Mouse (Mus musculus) embryonic facial prominence, embryonic 15.5 days (tissue): Measurements from ENCODE around the gene Lfng. TPM values are rescaled to one million over a fixed set of nuclear protein-coding genes. Genes with fewer than 3 reads are reported as not detected.

Source experiments
- ATAC-seq: fragments of 200-750 bp; cut with Nextera tagmentation; 2 replicates; pipeline ENCODE4 v1.8.0; 2017; ENCODE audit warnings: low read depth, moderate TSS enrichment; ENCODE audit not compliant: insufficient number of reproducible peaks, low FRiP score, low TSS enrichment
- H3K27ac ChIP-seq: fragments of 300-500 bp; sonication (generic); replicated peaks from 2 replicates; pipeline ENCODE4 v1.5.1; 2015; ENCODE audit warnings: mild to moderate bottlenecking, inconsistent platforms
- H3K27me3 ChIP-seq: fragments of 300-500 bp; sonication (generic); 2 replicates; pipeline ENCODE4 v1.6.1; 2015; ENCODE audit warnings: inconsistent platforms
- H3K36me3 ChIP-seq: fragments of 300-500 bp; sonication (generic); 2 replicates; pipeline ENCODE4 v1.6.1; 2015; ENCODE audit warnings: mild to moderate bottlenecking, inconsistent platforms
- H3K4me1 ChIP-seq: fragments of 300-500 bp; sonication (generic); 2 replicates; pipeline ENCODE4 v1.6.1; 2015; ENCODE audit warnings: inconsistent platforms
- H3K4me2 ChIP-seq: fragments of 300-500 bp; sonication (generic); replicated peaks from 2 replicates; pipeline ENCODE4 v1.6.1; 2015; ENCODE audit warnings: mild to moderate bottlenecking, inconsistent platforms
- H3K4me3 ChIP-seq: fragments of 300-500 bp; sonication (generic); replicated peaks from 2 replicates; pipeline ENCODE4 v1.5.1; 2015; ENCODE audit warnings: mild to moderate bottlenecking, inconsistent platforms
- H3K9ac ChIP-seq: fragments of 300-500 bp; sonication (generic); 2 replicates; pipeline ENCODE4 v1.6.1; 2015; ENCODE audit warnings: inconsistent platforms
- H3K9me3 ChIP-seq: fragments of 300-500 bp; sonication (generic); replicated peaks from 2 replicates; pipeline ENCODE4 v1.6.1; 2016; ENCODE audit warnings: inconsistent platforms
- WGBS: fragments of 180-500 bp; shearing (Covaris S2); methylation state at CpG from one replicate; pipeline ENCODE4 v1.1.7; 2015; 5-methylcytosine and 5-hydroxymethylcytosine counted together
- polyA plus RNA-seq: library from polyadenylated mRNA; unstranded; fragments of >200 nt; fragmentation: Nextera tagmentation; extraction: Ambion mirVana; gene quantifications from 2 replicates; pipeline ENCODE4 v1.2.1, GENCODE M21; 2015

Gene Lfng
- polyA plus RNA-seq, 1 experiment from 2014 or later: 31.8 TPM

DNA sequence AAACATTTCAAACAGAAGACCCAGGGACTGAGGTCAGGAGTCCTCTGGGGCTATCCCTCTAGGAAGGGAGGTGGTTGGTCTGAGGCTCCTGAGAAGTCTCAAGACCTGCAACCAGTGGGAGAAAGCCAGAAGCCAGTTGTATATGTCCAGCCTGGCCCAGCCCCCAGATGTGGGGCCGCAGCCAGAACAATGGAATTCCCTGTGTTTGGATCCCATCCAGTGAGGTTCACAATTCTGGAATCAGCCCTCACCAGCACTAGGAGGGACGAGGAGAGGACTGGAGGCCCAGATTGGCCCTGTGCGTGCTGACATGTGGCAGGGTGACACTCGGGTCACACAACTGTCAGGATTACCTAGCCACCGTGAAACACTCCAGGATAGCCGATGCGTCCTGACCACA is 45.5 kb downstream of the Lfng start:
- Histone ChIP-seq H3K27me3 (no peaks in the 10 kb centered on the region), H3K27ac (no peak overlapping the region), H3K9me3 (no peaks in the 10 kb centered on the region), H3K4me3 (no peak overlapping the region), H3K36me3 (no peaks in the 10 kb centered on the region), H3K9ac (no peak overlapping the region), H3K4me2 (no peak overlapping the region), H3K4me1 (peaks cover 23% of the 10 kb centered on the region)
- ATAC-seq: no peak
- WGBS: 60% methylated on average over 7 of the region's 7 CpGs

DNA sequence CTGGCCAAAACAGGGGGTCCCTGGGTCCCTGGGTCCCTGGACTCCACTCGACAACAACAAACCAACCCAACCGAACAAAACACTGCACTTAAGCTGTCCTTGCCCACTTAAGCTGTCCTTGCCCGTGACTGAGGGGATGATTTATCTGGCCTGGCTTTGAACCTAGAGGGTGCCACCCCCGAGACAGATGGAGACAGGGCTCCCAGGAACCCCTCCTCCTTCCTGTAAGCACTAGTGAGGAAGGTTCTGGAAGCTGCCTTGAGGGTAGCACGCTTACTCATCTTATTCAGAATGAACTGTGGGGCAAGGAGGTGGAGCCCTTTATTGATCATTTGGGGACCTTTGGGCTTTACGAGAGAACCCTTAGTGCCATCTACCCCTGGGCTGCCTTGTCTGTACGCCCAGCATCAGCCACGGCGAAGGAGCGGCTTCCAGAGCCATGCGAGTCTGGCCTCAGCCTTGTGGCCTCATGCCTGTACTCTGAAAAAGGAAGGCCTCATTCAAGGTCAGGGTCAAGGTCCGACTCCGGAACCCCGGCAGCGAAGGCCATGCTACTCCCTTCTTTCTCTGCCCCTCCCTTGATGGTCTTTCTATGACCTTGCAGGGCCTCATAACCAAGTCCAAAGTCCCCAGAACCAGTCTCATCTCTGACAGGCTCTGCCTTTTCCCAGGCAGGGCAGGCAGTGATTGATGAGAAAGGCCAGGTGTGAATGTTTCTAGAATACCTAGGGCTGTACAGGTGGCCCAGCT is 47.2 kb downstream of the Lfng start:
- H3K9me3 ChIP-seq: no peaks in the 10 kb centered on the region
- no peak overlapping the region for H3K9ac ChIP-seq
- no peaks in the 10 kb centered on the region for H3K27me3 ChIP-seq
- H3K4me2 ChIP-seq: no peak overlapping the region
- H3K36me3 ChIP-seq: no peaks in the 10 kb centered on the region
- H3K4me3 ChIP-seq: no peak overlapping the region
- H3K27ac ChIP-seq: no peak overlapping the region
- no peak for ATAC-seq
- 79% methylated on average over 15 of the region's 15 CpGs for WGBS
- peaks cover 18% of the 10 kb centered on the region for H3K4me1 ChIP-seq

DNA sequence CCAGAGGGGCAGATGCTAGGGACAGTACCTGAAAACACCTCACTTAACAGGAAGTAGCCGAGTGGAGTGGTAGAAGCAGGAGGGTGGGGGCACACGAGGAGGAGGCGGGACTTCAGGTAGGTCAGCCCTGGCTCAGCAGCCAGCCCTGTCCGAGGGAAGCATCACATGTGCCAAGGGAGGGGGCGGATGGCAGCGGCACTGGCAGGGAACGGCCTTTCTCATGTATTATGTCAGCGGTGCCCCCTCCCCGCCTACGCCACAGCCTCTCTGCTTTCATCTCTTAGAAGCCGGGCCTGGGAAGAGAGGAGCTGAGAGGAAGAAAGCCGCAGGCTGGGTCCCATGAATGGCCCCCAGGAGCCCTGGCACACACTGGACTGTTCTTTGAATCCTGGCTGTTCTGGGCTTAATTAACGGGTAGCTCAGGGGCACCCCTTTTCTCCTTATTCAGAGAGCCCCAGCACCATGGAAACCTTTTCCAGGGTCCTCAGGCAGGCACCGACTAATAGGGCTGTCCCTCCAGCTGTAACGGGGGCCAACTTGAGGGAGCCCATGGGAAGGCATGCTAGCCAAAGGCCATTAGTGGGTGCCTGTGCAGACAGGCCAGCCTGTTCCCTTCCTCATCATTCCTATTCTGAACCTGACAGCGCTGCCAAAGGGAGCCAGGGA is 52.6 kb downstream of the Lfng start:
- no peak overlapping the region; the same call in 1 of the 2 replicates for H3K4me2 ChIP-seq
- H3K36me3 ChIP-seq: no peaks in the 10 kb centered on the region
- 27% methylated on average over 16 of the region's 16 CpGs for WGBS
- H3K4me3 ChIP-seq: no peak overlapping the region
- H3K27me3 ChIP-seq: no peaks in the 10 kb centered on the region
- H3K4me1 ChIP-seq: peaks cover 52% of the 10 kb centered on the region
- no peak overlapping the region for H3K9ac ChIP-seq
- ATAC-seq: no peak
- no peaks in the 10 kb centered on the region for H3K9me3 ChIP-seq
- peak overlapping the region; percentile 22; the same call in 1 of the 2 replicates for H3K27ac ChIP-seq

DNA sequence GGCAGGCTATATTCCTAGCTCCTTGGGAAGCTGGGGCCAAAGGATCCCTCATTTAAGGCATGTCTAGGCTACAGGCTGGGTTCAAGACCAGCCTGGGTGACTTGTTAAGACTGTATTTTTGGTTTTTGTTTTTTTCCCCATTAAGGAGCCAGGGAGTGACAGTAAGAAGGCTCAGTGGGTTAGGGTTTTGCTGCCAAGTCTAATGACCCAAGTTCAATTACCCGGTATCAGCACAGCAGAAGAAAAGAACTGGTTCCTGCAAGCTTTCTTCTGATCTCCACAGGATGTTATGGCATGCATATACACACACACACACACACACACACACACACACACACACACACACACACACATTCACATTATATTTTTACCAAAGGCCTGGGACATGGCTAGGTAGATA is 53.3 kb downstream of the Lfng start:
- H3K9me3 ChIP-seq: no peaks in the 10 kb centered on the region
- H3K27me3 ChIP-seq: no peaks in the 10 kb centered on the region
- no peak overlapping the region for H3K4me2 ChIP-seq
- 0 out of 2 replicates have a peak, but pooled peaks cover 6% of the 10 kb centered on the region for H3K36me3 ChIP-seq
- 83% methylated on average over 1 of the region's 1 CpGs for WGBS
- H3K4me3 ChIP-seq: no peak overlapping the region
- H3K9ac ChIP-seq: no peak overlapping the region
- no peak overlapping the region for H3K27ac ChIP-seq
- ATAC-seq: no peak
- H3K4me1 ChIP-seq: peaks cover 52% of the 10 kb centered on the region

DNA sequence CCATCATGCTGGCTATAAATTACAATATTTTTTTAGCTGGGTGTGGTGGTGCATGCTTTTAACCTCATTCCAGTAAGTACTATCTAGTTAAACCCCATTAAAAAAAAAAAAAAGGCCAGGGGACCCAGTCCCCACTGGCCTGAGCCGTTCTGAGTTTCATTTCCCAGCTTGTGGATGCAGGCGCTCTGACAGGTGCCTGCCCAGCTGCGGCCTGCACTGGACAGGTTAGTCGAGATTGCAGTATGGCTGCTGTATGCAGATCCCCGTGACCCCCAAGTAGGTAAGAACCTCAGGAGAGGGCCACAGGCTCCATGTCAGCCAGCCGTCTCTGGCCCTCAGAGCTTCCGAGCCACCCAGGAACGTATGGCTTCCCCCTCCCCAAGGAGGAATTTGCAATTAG is 54.3 kb downstream of the Lfng start:
- no peak overlapping the region for H3K9ac ChIP-seq
- 57% methylated on average over 8 of the region's 8 CpGs for WGBS
- H3K4me2 ChIP-seq: no peak overlapping the region
- no peak overlapping the region for H3K27ac ChIP-seq
- no peak overlapping the region for H3K4me3 ChIP-seq
- ATAC-seq: no peak
- H3K9me3 ChIP-seq: no peaks in the 10 kb centered on the region
- no peaks in the 10 kb centered on the region for H3K27me3 ChIP-seq
- H3K36me3 ChIP-seq: peaks cover 14% of the 10 kb centered on the region; the same call in 1 of the 2 replicates
- peaks cover 52% of the 10 kb centered on the region for H3K4me1 ChIP-seq

DNA sequence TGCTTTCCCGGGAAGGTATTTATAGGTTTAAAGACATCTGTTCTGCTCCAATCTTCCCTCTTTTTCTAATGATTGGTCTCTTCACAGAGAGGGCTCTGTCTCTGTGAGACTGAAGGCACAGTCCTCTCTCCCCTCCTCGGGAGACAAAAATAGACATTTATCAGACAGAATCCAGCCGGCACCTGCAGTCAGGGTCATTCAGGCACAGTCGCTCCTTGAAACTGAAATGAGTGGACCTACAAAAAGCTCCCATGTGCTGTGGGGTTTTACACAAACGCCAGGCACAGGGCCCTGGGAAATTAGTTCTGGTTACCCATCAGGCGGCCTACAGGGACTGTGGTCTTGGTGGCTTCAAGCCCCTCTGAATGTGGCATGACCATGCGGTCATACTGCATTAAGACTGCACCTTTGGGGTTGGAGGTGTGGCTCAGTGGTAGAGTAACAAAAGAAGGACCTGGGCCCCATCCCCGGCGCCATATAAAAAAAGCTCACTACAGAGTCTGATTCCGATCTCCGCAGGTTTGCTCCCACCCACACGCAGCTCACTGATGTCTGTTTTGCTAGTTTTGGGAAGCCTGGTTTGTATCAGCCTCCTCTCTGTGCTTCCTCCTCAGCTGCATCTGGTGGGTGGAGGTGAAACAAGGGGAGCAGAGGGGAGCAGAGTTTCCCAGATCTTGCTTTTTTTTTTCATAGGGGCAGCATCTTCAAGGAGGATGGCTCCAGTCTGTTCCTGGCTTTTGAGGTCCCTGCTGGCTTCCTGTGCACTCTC is 54.9 kb downstream of the Lfng start:
- no peak overlapping the region for H3K27ac ChIP-seq
- no peak overlapping the region for H3K4me2 ChIP-seq
- no peaks in the 10 kb centered on the region for H3K27me3 ChIP-seq
- no peaks in the 10 kb centered on the region for H3K9me3 ChIP-seq
- 47% methylated on average over 12 of the region's 12 CpGs for WGBS
- H3K9ac ChIP-seq: no peak overlapping the region
- H3K4me1 ChIP-seq: peaks cover 52% of the 10 kb centered on the region
- no peak overlapping the region for H3K4me3 ChIP-seq
- ATAC-seq: no peak
- peaks cover 20% of the 10 kb centered on the region; the same call in 1 of the 2 replicates for H3K36me3 ChIP-seq

- Histone ChIP-seq H3K36me3 (peaks cover 25% of the 10 kb centered on the region; the same call in 1 of the 2 replicates), H3K9ac (no peak overlapping the region), H3K4me3 (no peak overlapping the region), H3K9me3 (no peaks in the 10 kb centered on the region), H3K4me1 (peaks cover 48% of the 10 kb centered on the region), H3K27me3 (no peaks in the 10 kb centered on the region), H3K27ac (no peak overlapping the region), H3K4me2 (no peak overlapping the region)
- WGBS: 61% methylated on average over 17 of the region's 17 CpGs
- no peak for ATAC-seq
Observed at GRCm38 (mm10) chr5:140662741-140663592, 55.8 kb downstream of the Lfng start.

GRCm38 (mm10) chr5:140663621-140664180 is 56.6 kb downstream of the Lfng start:
- WGBS: 43% methylated on average over 7 of the region's 7 CpGs
- Histone ChIP-seq H3K36me3 (peaks cover 32% of the 10 kb centered on the region), H3K27ac (no peak overlapping the region), H3K27me3 (no peaks in the 10 kb centered on the region), H3K4me1 (peaks cover 48% of the 10 kb centered on the region), H3K4me2 (no peak overlapping the region), H3K9ac (no peak overlapping the region), H3K9me3 (0 out of 2 replicates have a peak, but pooled peaks cover 3% of the 10 kb centered on the region), H3K4me3 (no peak overlapping the region)
- ATAC-seq: peak; percentile 55
